Mouse (Mus musculus) v-Abl transformed pro-B cells (cell line): Measurements from ENCODE around the gene Speer4c.
"Not testable (repeated sequence)": the region's sequence is repeated elsewhere in the genome, so short reads cannot be mapped to it uniquely, and the experiment has no call there.

Source experiments
- in situ Hi-C, 2 experiments: fragments of 400-800 bp; cut with MboI; formaldehyde crosslinking; loops; one replicate each; pipeline ENCODE4 v1.15.1; 2025; ENCODE audit not compliant: unreplicated experiment in 2 of 2

Gene Speer4c

DNA sequence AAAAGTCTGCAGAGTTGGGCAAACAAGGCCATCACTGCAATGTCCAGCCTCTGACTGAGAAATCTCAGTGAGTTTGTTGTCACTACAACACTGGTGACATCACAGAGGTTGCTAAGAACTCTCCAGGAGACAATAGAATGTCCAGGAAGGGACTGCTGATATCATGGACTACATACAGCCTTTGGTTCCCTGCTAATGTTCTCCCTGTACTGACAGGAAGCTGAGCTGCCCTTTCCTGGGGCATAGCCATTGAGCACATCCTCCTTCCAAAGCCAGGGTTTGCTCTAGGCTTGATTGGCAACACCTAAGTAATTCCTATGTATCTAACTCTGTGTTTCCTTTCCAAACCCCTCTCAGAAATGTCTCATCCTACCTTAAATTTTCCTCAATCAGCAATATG is at the start of gene Speer4c:
TSS of gene Speer4c (minus strand) at position 101 of the 400 bp plus-strand sequence.
- in situ Hi-C loops = loop anchor here in 1 of 2 experiments (25.0 kb wide), 1 partner anchor 1173 kb away; no protein-coding TSS in a partner anchor

- in situ Hi-C loops = no loop called here
Observed at GRCm38 (mm10) chr5:15747478-15748255, 33.6 kb upstream of the Speer4c start.

DNA sequence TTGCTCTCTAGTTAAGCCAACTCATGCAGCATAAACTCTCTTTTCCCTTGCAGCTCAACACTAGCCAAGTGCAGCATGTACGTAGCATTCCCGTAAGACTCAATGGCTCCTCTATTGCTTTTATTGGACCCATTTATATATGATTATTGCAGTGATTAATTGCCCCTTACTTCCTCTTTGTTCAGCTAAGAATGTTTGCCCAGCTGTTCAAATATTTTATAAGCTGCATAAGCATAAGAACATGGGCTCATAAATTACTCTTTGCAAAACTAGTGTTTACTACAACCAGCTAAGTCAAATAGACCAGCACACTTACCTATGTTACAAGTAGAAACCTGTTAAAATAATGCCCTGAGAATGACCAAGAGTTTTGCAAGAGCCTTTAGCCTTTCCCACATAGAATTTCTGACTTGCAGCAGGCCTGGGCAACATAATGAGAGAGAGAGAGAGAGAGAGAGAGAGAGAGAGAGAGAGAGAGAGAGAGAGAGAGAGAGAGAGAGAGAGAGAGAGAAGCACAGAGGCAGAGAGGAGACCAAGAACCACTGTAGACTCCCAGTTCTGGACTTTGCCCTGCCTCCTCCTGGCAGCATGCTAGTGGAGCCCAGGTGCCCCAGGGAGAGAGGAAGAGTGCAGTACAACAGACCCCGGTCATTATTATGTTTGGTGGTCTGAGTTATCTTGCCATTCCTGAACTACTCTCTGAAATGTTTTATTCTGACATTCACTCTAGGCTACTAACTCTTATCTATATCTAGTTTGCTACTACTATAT is 20.2 kb upstream of the Speer4c start:
- in situ Hi-C loops = no loop called here

GRCm38 (mm10) chr5:15702891-15703290 is 11.2 kb downstream of the Speer4c start:
- in situ Hi-C loops = loop anchor here in 1 of 2 experiments (25.0 kb wide), 1 partner anchor 1184 kb away; no protein-coding TSS in a partner anchor

DNA sequence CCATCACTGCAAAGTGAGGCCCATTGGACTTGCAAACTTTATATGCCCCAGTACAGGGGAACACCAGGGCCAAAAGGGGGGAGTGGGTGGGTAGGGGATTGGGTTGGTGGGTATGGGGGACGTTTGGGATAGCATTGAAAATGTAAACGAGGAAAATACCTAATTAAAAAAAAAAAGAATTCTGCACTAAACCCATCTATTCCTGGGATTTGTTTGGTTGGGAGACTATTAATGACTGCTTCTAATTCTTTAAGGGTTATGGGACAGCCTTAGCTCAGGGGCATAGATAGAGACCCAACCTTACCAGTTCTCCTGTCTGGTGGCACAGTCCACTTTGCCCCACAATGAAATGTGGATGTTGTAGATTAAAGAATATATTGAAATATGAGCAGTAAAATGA is 16.4 kb downstream of the Speer4c start:
- in situ Hi-C loops = not testable (repeated sequence)

DNA sequence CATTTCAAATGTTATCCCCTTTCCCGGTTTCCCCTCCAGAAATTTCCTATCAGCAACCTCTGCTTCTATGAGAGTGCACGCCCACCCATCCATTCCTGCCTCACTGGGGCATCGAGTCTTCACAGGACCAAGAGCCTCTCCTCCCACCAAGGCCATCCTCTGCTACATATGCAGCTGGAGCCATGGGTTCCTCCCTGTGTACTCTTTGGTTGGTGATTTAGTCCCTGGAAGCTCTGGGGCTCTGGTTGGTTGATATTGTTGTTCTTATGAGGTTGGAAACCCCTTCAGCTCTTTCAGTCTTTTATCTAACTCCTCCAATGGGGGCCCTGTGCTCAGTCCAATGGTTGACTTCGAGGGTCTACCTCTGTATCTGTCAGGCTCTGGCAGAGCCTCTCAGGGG is 22.2 kb downstream of the Speer4c start:
- in situ Hi-C loops = not testable (repeated sequence)

- in situ Hi-C loops = not testable (repeated sequence)
Observed at GRCm38 (mm10) chr5:15690822-15691221, 23.2 kb downstream of the Speer4c start.

GRCm38 (mm10) chr5:15689659-15690213 is 24.3 kb downstream of the Speer4c start:
- in situ Hi-C loops = not testable (repeated sequence)

- in situ Hi-C loops = not testable (repeated sequence)
Observed at GRCm38 (mm10) chr5:15688874-15689658, 25.0 kb downstream of the Speer4c start.

DNA sequence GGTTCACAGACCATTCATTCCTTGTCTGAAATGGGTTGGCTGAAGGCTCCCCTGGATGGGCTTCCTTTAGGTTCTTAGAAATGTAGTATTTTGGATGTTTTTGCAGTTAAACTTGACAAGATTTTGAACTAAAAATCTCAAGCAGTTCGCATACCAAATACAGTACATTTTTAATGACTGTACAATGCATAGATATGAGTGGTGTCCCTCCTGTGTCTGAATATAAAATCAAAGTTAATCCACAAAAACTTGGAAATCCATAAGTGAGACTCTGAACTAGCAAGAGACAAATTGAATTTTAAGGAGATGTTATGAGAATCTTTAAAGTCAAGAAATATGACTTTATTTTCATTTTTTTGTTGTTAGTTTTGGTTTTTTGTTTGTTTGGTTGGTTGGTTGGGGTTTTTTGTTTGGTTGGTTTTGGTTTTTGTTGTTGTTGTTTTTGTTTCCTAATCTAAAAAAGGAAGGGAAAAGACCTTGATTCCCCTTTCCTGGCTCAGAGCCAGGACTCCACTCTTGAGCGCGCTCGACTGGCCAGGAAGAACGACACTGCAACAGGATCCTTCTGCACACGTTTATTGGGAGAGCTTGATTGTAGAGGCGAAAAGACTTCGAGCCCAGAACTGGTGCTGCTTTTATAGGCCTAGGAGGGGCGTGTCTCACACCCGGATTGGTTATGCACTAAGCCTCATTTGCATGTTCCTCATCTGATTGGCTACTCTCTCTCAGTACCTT is 32.6 kb downstream of the Speer4c start:
- in situ Hi-C loops = not testable (repeated sequence)

GRCm38 (mm10) chr5:15679980-15680949 is 33.8 kb downstream of the Speer4c start:
- in situ Hi-C loops = not testable (repeated sequence)

DNA sequence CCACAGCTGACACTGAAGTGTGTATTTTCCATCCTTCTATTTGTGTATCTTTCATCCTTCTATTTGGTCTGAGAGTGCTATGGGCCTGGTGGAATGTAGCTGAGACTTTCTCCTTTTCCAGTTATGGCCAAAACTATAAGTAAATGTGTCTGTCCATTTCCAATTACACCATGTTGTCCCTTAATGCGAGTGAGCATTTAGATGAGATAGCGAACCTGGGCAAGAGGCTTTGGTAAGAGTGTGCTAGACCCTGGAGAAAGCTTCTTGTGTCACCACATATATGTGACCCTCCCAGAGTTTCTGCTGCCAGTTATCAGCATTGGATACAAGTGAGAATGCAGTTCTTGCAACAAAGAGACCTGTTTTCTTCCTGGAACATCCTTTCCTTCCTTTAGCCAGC is 35.2 kb downstream of the Speer4c start:
- in situ Hi-C loops = not testable (repeated sequence)

DNA sequence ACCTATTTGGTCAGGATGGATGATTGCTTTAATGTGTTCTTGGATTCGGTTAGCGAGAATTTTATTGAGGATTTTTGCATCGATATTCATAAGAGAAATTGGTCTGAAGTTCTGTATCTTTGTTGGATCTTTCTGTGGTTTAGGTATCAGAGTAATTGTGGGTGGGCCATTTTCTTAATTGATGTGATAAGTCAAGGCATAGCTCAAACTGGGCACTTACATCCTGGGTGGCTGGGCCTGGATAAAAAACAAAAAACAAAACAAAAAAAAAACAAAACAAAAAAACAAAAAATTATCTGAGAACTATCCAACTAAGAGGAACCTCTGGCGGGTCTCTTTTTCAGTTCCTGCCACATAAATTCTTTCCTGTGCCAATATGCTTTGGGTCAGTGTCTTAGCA is 36.3 kb downstream of the Speer4c start:
- in situ Hi-C loops = not testable (repeated sequence)

DNA sequence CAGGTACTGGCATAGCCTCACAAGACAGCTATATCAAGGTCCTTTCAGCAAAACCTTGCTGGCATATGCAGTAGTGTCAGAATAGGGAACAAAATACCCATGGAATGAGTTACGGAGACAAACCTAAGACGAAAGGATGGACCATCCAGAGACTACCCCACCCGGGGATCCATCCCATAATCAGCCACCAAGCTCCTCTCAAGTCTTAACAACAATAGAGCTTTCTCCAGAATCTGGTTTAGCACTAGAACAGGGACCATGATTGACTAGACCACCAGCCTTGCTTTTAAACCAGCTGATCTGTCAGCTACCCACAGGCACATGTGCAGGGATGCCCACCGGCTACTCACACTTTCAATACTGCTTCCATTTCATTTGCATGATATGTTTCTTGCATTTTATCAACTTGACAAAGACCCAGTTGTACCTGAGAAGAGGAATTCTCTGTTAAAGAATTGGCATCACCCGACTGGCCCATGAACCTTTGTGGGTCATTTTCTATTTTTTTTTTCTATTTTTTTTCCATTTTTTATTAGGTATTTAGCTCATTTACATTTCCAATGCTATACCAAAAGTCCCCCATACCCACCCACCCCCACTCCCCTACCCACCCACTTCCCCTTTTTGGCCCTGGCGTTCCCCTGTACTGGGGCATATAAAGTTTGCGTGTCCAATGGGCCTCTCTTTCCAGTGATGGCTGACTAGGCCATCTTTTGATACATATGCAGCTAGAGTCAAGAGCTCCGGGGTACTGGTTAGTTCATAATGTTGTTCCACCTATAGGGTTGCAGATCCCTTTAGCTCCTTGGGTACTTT is 39.4 kb downstream of the Speer4c start:
- in situ Hi-C loops = not testable (repeated sequence)

GRCm38 (mm10) chr5:15673989-15674388 is 40.1 kb downstream of the Speer4c start:
- in situ Hi-C loops = not testable (repeated sequence)

DNA sequence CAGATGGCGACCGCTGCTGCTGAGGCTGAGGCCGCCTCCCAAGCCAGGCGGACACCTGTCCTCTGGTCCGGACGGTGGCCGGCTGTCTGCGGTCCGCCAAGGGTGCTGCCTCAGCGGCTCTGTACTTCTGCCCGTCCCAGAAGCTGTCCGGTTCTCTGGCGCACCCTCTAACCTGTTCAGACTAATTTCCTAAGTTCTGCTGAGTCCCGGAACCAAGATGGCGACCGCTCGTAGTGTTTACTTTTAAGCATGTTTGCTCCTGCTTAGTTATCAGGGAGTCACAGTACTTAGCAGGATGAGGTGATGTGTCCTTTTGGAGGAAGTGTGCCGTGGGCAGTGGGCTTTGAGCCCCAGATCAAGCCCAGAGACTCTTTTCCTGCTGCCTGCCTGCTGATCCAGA is 43.3 kb downstream of the Speer4c start:
- in situ Hi-C loops = not testable (repeated sequence)

GRCm38 (mm10) chr5:15663847-15664246 is 50.2 kb downstream of the Speer4c start:
- in situ Hi-C loops = not testable (repeated sequence)
